Mouse (Mus musculus) thymus, postnatal 25 days (tissue): ENCODE measurements at regions not wholly inside any gene's neighbourhood (a gene's known extent, or its start where the extent isn't known, plus 50 kb on each side); places are given as distances from the start of the nearest gene placed in this dataset.
A peak's percentile ranks its signal among the peaks of the same experiment; 100 is the strongest.

ENCODE experiments used
- DNase-seq: peaks from one replicate; pipeline ENCODE4 v3.0.0; 2022

GRCm38 (mm10) chr13:107873244-107873667 lies 171.0 kb upstream of the Smim15 start:
- DNase-seq, result no peak

GRCm38 (mm10) chr13:107872574-107872973 lies 171.7 kb upstream of the Smim15 start:
- no peak for DNase-seq

GRCm38 (mm10) chr13:107872137-107872536 lies 172.1 kb upstream of the Smim15 start:
- no peak for DNase-seq

- DNase-seq, result no peak
Observed at GRCm38 (mm10) chr13:107868906-107869305, 175.3 kb upstream of the Smim15 start.

- DNase-seq, result no peak
Observed at GRCm38 (mm10) chr13:107866825-107867224, 177.4 kb upstream of the Smim15 start.

- no peak for DNase-seq
Observed at GRCm38 (mm10) chr13:107862793-107863654, 181.2 kb upstream of the Smim15 start.

- no peak for DNase-seq
Observed at GRCm38 (mm10) chr13:107861384-107862134, 182.7 kb upstream of the Smim15 start.

- no peak for DNase-seq
Observed at GRCm38 (mm10) chr13:107857043-107857755, 187.0 kb upstream of the Smim15 start.

- no peak for DNase-seq
Observed at GRCm38 (mm10) chr13:107850907-107851560, 193.2 kb upstream of the Smim15 start.

- no peak for DNase-seq
Observed at GRCm38 (mm10) chr13:107848871-107849270, 195.4 kb upstream of the Smim15 start.

- DNase-seq, result no peak
Observed at GRCm38 (mm10) chr13:107847179-107848012, 196.8 kb upstream of the Smim15 start.

GRCm38 (mm10) chr13:107846621-107847178 lies 197.5 kb upstream of the Smim15 start:
- DNase-seq, result no peak

GRCm38 (mm10) chr13:107845838-107846237 lies 198.4 kb upstream of the Smim15 start:
- DNase-seq, result no peak

- peak; percentile 26 for DNase-seq
Observed at GRCm38 (mm10) chr13:107844085-107844484, 200.2 kb upstream of the Smim15 start.

- DNase-seq, result peak; percentile 17
Observed at GRCm38 (mm10) chr13:107838126-107838715, 206.0 kb upstream of the Smim15 start.

GRCm38 (mm10) chr13:107837206-107837952 lies 206.9 kb upstream of the Smim15 start:
- DNase-seq, result peak; percentile 66

- DNase-seq, result no peak
Observed at GRCm38 (mm10) chr13:107835756-107836385, 208.4 kb upstream of the Smim15 start.

GRCm38 (mm10) chr13:107831997-107832396 lies 212.2 kb upstream of the Smim15 start:
- DNase-seq, result no peak

GRCm38 (mm10) chr13:107831221-107831681 lies 213.0 kb upstream of the Smim15 start:
- peak; percentile 80 for DNase-seq

GRCm38 (mm10) chr13:107830281-107830680 lies 214.0 kb upstream of the Smim15 start:
- no peak for DNase-seq
